Mouse (Mus musculus) spleen, adult 2 months (tissue): ENCODE data around the gene Trim46.

Source experiments
- CTCF ChIP-seq: fragments of 200-500 bp; IDR thresholded peaks from 2 replicates; pipeline ENCODE4 v1.5.1; 2011; ENCODE audit warnings: mild to moderate bottlenecking, inconsistent platforms; ENCODE audit not compliant: insufficient read depth, insufficient read length, insufficient replicate concordance; ENCODE audit errors: extremely low read depth
- POLR2A ChIP-seq: fragments of 200-500 bp; IDR thresholded peaks from 2 replicates; pipeline ENCODE4 v1.6.1; 2011; ENCODE audit warnings: low read depth, low read length, inconsistent platforms

GRCm38 (mm10) chr3:89218271-89218670, 27.8 kb downstream of the Trim46 start:
- TF ChIP-seq CTCF (no peak), POLR2A (no peak)
